Mouse (Mus musculus) limb, embryonic 11.5 days (tissue): Measurements from ENCODE around the gene Tmem115. TPM values are rescaled to one million over a fixed set of nuclear protein-coding genes. Genes with fewer than 3 reads are reported as not detected.

Experiments used
- ATAC-seq: fragments of 200-750 bp; cut with Nextera tagmentation; 2 replicates; pipeline ENCODE4 v1.8.0; 2017; ENCODE audit warnings: low read depth; ENCODE audit not compliant: insufficient number of reproducible peaks, low FRiP score, low TSS enrichment
- DNase-seq: peaks from one replicate; pipeline ENCODE4 v3.0.0-alpha.2; 2015; ENCODE audit warnings: low spot score
- H3K27ac ChIP-seq: fragments of 300-500 bp; sonication (generic); replicated peaks from 2 replicates; pipeline ENCODE4 v1.5.1; 2014; ENCODE audit warnings: low read depth, mild to moderate bottlenecking, low read length
- H3K27me3 ChIP-seq: fragments of 300-500 bp; sonication (generic); 2 replicates; pipeline ENCODE4 v1.6.1; 2014; ENCODE audit warnings: mild to moderate bottlenecking, low read length, mixed read lengths; ENCODE audit not compliant: control insufficient read depth, insufficient read depth
- H3K36me3 ChIP-seq: fragments of 300-500 bp; sonication (generic); 2 replicates; pipeline ENCODE4 v1.6.1; 2014; ENCODE audit warnings: mild to moderate bottlenecking, low read length, moderate library complexity, mixed read lengths; ENCODE audit not compliant: control insufficient read depth, insufficient read depth
- H3K4me1 ChIP-seq: fragments of 300-500 bp; sonication (generic); 2 replicates; pipeline ENCODE4 v1.6.1; 2014; ENCODE audit warnings: low read length, mixed read lengths; ENCODE audit not compliant: control insufficient read depth, insufficient read depth
- H3K4me2 ChIP-seq: fragments of 300-500 bp; sonication (generic); 2 replicates; pipeline ENCODE4 v1.6.1; 2014; ENCODE audit warnings: low read depth, mild to moderate bottlenecking, moderate library complexity; ENCODE audit not compliant: severe bottlenecking
- H3K4me3 ChIP-seq: fragments of 300-500 bp; sonication (generic); 2 replicates; pipeline ENCODE4 v1.5.1; 2014; ENCODE audit warnings: low read depth, low read length
- H3K9ac ChIP-seq: fragments of 300-500 bp; sonication (generic); 2 replicates; pipeline ENCODE4 v1.6.1; 2014; ENCODE audit warnings: mild to moderate bottlenecking, low read length
- H3K9me3 ChIP-seq: fragments of 300-500 bp; sonication (generic); 2 replicates; pipeline ENCODE4 v1.6.1; 2016; ENCODE audit warnings: low read length; ENCODE audit not compliant: control insufficient read depth
- WGBS: fragments of 180-500 bp; shearing (Covaris S2); extraction: QIAGEN DNeasy Blood & Tissue Kit; methylation state at CpG from one replicate; pipeline ENCODE4 v1.1.7; 2014; 5-methylcytosine and 5-hydroxymethylcytosine counted together
- polyA plus RNA-seq: library from polyadenylated mRNA; unstranded; fragments of >200 nt; fragmentation: Nextera tagmentation; extraction: Ambion mirVana; gene quantifications from 2 replicates; pipeline ENCODE4 v1.2.1, GENCODE M21; 2014

Gene Tmem115
- 42.8 and 47.9 TPM in 2 replicates for polyA plus RNA-seq

- DNase-seq (peak; percentile 92), ATAC-seq (peak; percentile 96)
- Histone ChIP-seq H3K27me3 (peaks cover 3% of the 10 kb centered on the region; the same call in 1 of the 2 replicates), H3K36me3 (peaks cover 12% of the 10 kb centered on the region), H3K4me2 (peak within 1 kb of the TSS; percentile 97), H3K9me3 (no peaks in the 10 kb centered on the region), H3K4me1 (peaks cover 20% of the 10 kb centered on the region), H3K9ac (peak within 1 kb of the TSS; percentile 73), H3K27ac (no peak within 1 kb of the TSS), H3K4me3 (peak within 1 kb of the TSS; percentile 74)
- under 1% methylated on average over 48 of the region's 48 CpGs for WGBS
Observed at GRCm38 (mm10) chr9:107533791-107534407, at the start of gene Tmem115. Gene Tmem115, plus strand, starts transcription at chr9:107533945.

DNA sequence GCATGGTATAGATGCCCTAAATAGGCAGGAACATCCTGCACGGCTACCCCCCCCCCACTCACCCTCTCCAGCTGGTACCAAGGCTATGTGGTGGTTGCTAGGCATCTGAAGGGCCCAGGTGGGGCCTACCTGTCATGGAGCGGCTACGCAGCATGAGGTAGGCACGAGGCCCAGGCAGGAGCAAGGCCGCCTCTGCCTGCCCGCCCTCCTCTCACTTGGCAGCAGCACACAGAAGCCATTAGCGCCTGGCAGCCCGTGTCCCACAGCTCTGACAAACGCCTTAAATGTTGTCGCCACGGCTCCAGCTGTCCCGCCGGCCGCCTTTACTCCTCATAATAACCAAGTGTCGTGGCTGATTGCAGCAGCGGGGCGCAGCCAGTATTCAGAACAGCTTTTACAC is 49.4 kb upstream of the Tmem115 start:
- 77% methylated on average over 17 of the region's 17 CpGs for WGBS
- 0 out of 2 replicates have a peak, but pooled peaks cover 2% of the 10 kb centered on the region for H3K27me3 ChIP-seq

GRCm38 (mm10) chr9:107484766-107485165 is 49.0 kb upstream of the Tmem115 start:
- Histone ChIP-seq H3K9me3 (no peaks in the 10 kb centered on the region), H3K27me3 (0 out of 2 replicates have a peak, but pooled peaks cover 2% of the 10 kb centered on the region), H3K27ac (no peak overlapping the region), H3K9ac (no peak overlapping the region), H3K4me3 (no peak overlapping the region), H3K4me1 (peaks cover 17% of the 10 kb centered on the region), H3K36me3 (no peaks in the 10 kb centered on the region), H3K4me2 (no peak overlapping the region)
- DNase-seq, result no peak
- no peak for ATAC-seq
- 78% methylated on average over 6 of the region's 6 CpGs for WGBS

More for the DNA sequence above, 49.4 kb upstream of the Tmem115 start:
- no peak overlapping the region for H3K4me3 ChIP-seq
- no peak for DNase-seq
- H3K4me1 ChIP-seq, result peaks cover 17% of the 10 kb centered on the region
- no peak overlapping the region for H3K9ac ChIP-seq
- H3K9me3 ChIP-seq, result no peaks in the 10 kb centered on the region
- no peak overlapping the region for H3K4me2 ChIP-seq
- H3K36me3 ChIP-seq, result no peaks in the 10 kb centered on the region
- ATAC-seq, result no peak
- H3K27ac ChIP-seq, result no peak overlapping the region

- H3K36me3 ChIP-seq, result no peaks in the 10 kb centered on the region
- H3K9ac ChIP-seq, result no peak overlapping the region
- H3K4me2 ChIP-seq, result no peak overlapping the region
- 66% methylated on average over 10 of the region's 10 CpGs for WGBS
- H3K4me3 ChIP-seq, result no peak overlapping the region
- ATAC-seq (no peak), DNase-seq (no peak)
- H3K9me3 ChIP-seq, result no peaks in the 10 kb centered on the region
- no peak overlapping the region for H3K27ac ChIP-seq
- H3K27me3 ChIP-seq, result 0 out of 2 replicates have a peak, but pooled peaks cover 2% of the 10 kb centered on the region
- H3K4me1 ChIP-seq, result peaks cover 4% of the 10 kb centered on the region; the same call in 1 of the 2 replicates
Observed at GRCm38 (mm10) chr9:107486086-107486485, 47.7 kb upstream of the Tmem115 start.

DNA sequence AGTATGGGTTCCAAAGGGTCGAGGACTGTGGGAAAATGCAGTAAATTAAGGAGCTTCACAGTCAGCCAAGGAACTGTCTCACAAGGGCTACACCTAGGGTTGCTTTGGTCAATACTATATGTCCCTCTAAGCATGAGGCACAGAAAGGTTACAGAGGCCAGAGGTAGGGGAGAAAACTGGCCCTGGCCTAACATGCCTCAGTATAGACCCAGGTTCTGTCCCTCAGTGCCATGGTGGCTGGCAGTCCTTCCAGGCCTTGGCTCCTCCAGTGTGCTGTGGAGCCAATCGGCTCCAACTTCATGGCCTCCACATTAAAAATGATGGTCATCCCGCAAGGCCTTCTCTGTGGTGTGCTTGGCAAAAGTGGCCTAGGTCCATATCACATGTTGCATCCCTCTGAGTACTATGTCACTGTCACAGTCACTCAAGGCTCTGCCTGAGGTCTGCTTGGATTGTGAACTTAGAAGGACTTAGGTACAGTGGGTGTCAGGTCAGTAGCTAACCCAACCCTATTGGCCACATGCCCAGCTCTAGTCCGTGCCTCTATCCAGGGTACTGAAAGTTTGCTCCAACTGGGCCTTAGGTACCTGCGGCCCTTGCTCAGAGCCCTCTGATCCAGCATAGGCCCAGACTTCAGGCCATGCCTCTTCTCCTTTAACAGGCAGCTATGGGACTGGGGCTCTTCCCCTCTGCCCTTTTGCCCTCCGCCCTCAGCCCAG is 47.1 kb upstream of the Tmem115 start:
- Histone ChIP-seq H3K9ac (no peak overlapping the region), H3K27me3 (0 out of 2 replicates have a peak, but pooled peaks cover 2% of the 10 kb centered on the region), H3K4me2 (no peak overlapping the region), H3K36me3 (no peaks in the 10 kb centered on the region), H3K4me3 (no peak overlapping the region), H3K4me1 (no peaks in the 10 kb centered on the region), H3K9me3 (no peaks in the 10 kb centered on the region), H3K27ac (no peak overlapping the region)
- DNase-seq, result peak; percentile 63
- no peak for ATAC-seq
- 60% methylated on average over 6 of the region's 6 CpGs for WGBS

GRCm38 (mm10) chr9:107490146-107490545 is 43.6 kb upstream of the Tmem115 start:
- H3K9ac ChIP-seq, result no peak overlapping the region
- DNase-seq, result no peak
- no peaks in the 10 kb centered on the region; the same call in 1 of the 2 replicates for H3K4me1 ChIP-seq
- no peak overlapping the region for H3K4me2 ChIP-seq
- no peak overlapping the region for H3K27ac ChIP-seq
- no peak overlapping the region for H3K4me3 ChIP-seq
- no peaks in the 10 kb centered on the region for H3K36me3 ChIP-seq
- no peaks in the 10 kb centered on the region for H3K9me3 ChIP-seq
- ATAC-seq, result no peak
- 66% methylated on average over 8 of the region's 8 CpGs for WGBS
- H3K27me3 ChIP-seq, result no peaks in the 10 kb centered on the region

DNA sequence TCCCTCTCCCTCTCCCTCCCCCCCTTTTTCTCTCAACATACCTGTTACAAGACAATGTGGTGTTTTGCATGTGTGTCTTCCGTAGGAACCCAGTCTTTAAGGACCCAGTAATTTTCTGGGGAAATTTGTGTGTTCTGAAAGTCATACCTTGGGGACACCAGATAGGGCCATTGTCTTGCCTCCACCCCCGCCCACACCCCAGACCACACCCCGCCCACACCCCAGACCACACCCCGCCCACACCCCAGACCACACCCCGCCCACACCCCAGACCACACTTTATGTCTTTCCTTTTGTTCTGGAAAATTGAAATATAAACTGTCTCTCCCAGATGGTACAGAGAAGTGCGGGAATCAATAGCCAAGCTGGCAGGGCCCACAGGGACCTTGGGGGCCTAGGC is 43.1 kb upstream of the Tmem115 start:
- DNase-seq (no peak), ATAC-seq (no peak)
- H3K9ac ChIP-seq, result no peak overlapping the region
- no peak overlapping the region for H3K4me3 ChIP-seq
- H3K27me3 ChIP-seq, result no peaks in the 10 kb centered on the region
- H3K4me1 ChIP-seq, result no peaks in the 10 kb centered on the region; the same call in 1 of the 2 replicates
- no peak overlapping the region for H3K4me2 ChIP-seq
- H3K27ac ChIP-seq, result no peak overlapping the region
- H3K9me3 ChIP-seq, result no peaks in the 10 kb centered on the region
- no peaks in the 10 kb centered on the region for H3K36me3 ChIP-seq
- WGBS, result 62% methylated on average over 6 of the region's 6 CpGs

- no peak overlapping the region for H3K4me3 ChIP-seq
- DNase-seq (no peak), ATAC-seq (no peak)
- no peaks in the 10 kb centered on the region for H3K9me3 ChIP-seq
- no peak overlapping the region for H3K27ac ChIP-seq
- no peaks in the 10 kb centered on the region; the same call in 1 of the 2 replicates for H3K4me1 ChIP-seq
- no peaks in the 10 kb centered on the region for H3K36me3 ChIP-seq
- no peak overlapping the region for H3K9ac ChIP-seq
- WGBS, result 41% methylated on average over 1 of the region's 1 CpGs
- no peaks in the 10 kb centered on the region for H3K27me3 ChIP-seq
- H3K4me2 ChIP-seq, result no peak overlapping the region
Observed at GRCm38 (mm10) chr9:107493511-107493910, 40.2 kb upstream of the Tmem115 start.
